Mouse (Mus musculus): ENCODE results near the gene Dtnb.

DNA sequence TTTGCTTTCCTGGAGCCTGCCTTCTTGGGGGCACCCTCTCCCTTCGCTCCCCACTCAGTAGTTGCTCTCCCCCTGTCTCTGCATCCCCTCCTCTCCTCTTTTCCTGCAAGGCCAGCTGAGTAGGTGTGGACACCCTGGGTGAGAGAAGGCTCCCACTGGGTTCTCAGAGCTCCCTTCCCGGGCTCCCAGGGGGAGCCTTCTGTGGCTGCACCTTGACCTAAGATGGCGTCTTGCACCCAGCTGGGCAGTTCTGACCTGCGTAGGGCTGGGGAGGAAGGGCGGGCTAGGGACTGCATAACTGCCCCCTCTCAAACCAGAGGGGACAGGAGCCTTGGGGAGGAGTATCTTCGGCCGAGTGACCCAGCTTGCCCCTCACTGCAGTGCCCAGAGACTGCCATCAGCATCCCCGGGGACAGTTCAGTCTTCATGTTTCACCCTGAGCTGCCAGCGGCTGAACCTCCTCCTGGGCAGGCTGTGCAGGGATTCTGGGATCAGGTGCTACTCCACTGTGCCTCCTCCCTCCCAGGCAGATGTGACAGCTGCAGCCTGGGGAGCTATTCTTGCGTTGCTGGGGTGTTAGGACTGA lies 236.3 kb downstream of the Dtnb start:
- no peak for TF ChIP-seq CTCF (IDR thresholded peaks at IDR 0.05)
- TF ChIP-seq EP300 (IDR thresholded peaks at IDR 0.05), result no peak

Measured in lung, postnatal 0 days (tissue).